Mouse (Mus musculus) hindbrain, embryonic 11.5 days (tissue): ENCODE results near the gene Pax9. TPM values are rescaled to one million over a fixed set of nuclear protein-coding genes. Genes with fewer than 3 reads are reported as not detected.
A peak's percentile ranks its signal among the peaks of the same experiment; 100 is the strongest.

Source experiments
- ATAC-seq: fragments of 200-750 bp; cut with Nextera tagmentation; 2 replicates; pipeline ENCODE4 v1.8.0; 2017; ENCODE audit warnings: mild to moderate bottlenecking, moderate TSS enrichment, moderate library complexity; ENCODE audit not compliant: low FRiP score
- DNase-seq: peaks from one replicate; pipeline ENCODE4 v3.0.0-alpha.2; 2015; ENCODE audit warnings: low spot score
- H3K27ac ChIP-seq: fragments of 300-500 bp; sonication (generic); 2 replicates; pipeline ENCODE4 v1.5.1; 2014; ENCODE audit warnings: mild to moderate bottlenecking, low read depth, low read length
- H3K27me3 ChIP-seq: fragments of 300-500 bp; sonication (generic); 2 replicates; pipeline ENCODE4 v1.6.1; 2014; ENCODE audit warnings: mild to moderate bottlenecking, low read length, moderate library complexity, mixed read lengths; ENCODE audit not compliant: control insufficient read depth, insufficient read depth
- H3K36me3 ChIP-seq: fragments of 300-500 bp; sonication (generic); 2 replicates; pipeline ENCODE4 v1.6.1; 2014; ENCODE audit warnings: mild to moderate bottlenecking, low read length, moderate library complexity, mixed read lengths; ENCODE audit not compliant: control insufficient read depth, insufficient read depth
- H3K4me1 ChIP-seq: fragments of 300-500 bp; sonication (generic); replicated peaks from 2 replicates; pipeline ENCODE4 v1.6.1; 2014; ENCODE audit warnings: low read length, mixed read lengths; ENCODE audit not compliant: control insufficient read depth, insufficient read depth
- H3K4me2 ChIP-seq: fragments of 300-500 bp; sonication (generic); replicated peaks from 2 replicates; pipeline ENCODE4 v1.6.1; 2014; ENCODE audit warnings: mild to moderate bottlenecking, low read depth, low read length
- H3K4me3 ChIP-seq: fragments of 300-500 bp; sonication (generic); 2 replicates; pipeline ENCODE4 v1.5.1; 2014; ENCODE audit warnings: low read depth, low read length
- H3K9ac ChIP-seq: fragments of 300-500 bp; sonication (generic); 2 replicates; pipeline ENCODE4 v1.6.1; 2014; ENCODE audit warnings: low read depth, low read length
- H3K9me3 ChIP-seq: fragments of 300-500 bp; sonication (generic); 2 replicates; pipeline ENCODE4 v1.6.1; 2016; ENCODE audit warnings: low read length; ENCODE audit not compliant: control insufficient read depth
- WGBS: fragments of 180-500 bp; shearing (Covaris S2); extraction: QIAGEN DNeasy Blood & Tissue Kit; methylation state at CpG from one replicate; pipeline ENCODE4 v1.1.7; 2014; 5-methylcytosine and 5-hydroxymethylcytosine counted together
- polyA plus RNA-seq: library from polyadenylated mRNA; unstranded; fragments of >200 nt; fragmentation: Nextera tagmentation; extraction: Ambion mirVana; gene quantifications from 2 replicates; pipeline ENCODE4 v1.2.1, GENCODE M21; 2014

Gene Pax9
- polyA plus RNA-seq, result 1.4 and 2.5 TPM in 2 replicates

DNA sequence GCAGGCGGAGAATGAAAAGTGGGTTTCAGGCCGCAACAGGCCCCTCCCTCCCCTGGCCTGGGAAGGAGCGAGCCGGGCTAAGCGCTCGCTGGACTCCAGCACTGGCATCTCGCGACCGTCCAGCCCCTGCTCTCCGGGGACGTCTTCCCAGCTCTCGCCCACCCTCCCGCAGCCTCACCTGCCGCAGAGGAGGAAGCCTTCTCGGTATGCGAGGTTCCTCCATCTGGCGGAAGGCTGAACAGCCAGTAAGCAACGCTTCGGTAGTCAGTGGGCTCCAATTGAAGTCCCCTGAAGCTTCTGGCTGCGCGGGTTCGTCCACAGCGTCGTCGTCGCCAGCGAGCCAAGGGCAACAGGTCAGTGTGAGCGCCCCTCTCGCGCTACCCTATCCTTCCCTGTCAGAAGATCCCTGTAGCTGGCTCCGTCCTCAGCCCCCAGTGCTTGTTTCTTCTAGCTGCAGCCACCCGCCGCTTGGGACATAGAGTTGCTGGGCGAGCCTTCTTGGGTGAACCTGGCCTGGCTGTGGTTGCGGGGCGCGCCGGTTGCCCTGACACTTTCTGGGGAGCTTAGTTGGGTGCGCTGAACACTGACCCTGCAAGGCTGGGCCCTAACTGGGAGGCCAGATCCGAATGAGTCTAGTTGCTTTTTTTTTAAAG, at the start of gene Pax9:
Gene Pax9 (plus strand): TSS at position 341 of the 653 bp plus-strand sequence.
- no peak within 1 kb of the TSS for H3K4me3 ChIP-seq
- no peaks in the 10 kb centered on the region; the same call in 1 of the 2 replicates for H3K4me1 ChIP-seq
- WGBS, result under 1% methylated on average over 31 of the region's 40 CpGs
- no peak within 1 kb of the TSS for H3K27ac ChIP-seq
- H3K27me3 ChIP-seq, result peaks cover 96% of the 10 kb centered on the region
- DNase-seq (peak; percentile 62), ATAC-seq (no peak)
- no peaks in the 10 kb centered on the region for H3K9me3 ChIP-seq
- no peaks in the 10 kb centered on the region for H3K36me3 ChIP-seq
- no peak within 1 kb of the TSS for H3K9ac ChIP-seq
- H3K4me2 ChIP-seq, result 0 out of 2 replicates have a peak within 1 kb of the TSS, but pooled peaks have one; percentile 3

DNA sequence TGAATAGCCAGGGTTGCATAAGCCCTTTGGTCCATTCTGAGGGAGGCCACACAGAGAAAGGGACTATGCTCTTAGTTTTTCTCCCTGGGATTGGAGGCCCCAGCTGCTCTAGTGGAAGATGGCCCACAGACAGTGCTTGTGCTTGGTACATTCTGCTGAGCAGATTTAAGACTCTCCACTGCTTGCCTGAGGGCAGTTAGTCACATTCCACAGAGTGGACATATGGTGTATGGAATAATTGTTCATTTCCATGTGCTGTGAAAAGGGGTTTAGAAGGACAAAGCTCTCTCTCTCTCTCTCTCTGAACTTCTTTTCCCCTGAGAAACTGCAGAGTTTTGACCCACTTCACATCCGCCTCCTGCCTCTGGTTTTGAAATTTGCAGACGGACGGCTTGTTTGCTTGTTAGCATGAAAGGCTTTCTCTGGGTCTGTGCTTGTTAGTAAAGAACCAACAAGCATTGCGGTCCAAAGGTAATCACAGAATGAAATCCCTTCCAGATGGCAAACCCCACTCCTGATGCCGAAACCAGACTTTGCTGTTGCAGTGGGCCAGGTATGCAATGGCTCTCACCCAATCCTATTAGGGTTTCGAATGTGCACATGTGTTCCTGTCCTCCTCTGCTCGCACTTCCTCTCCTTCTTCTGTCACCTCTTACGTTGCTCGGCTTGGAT, 22.0 kb upstream of the Pax9 start:
- DNase-seq (no peak), ATAC-seq (no peak)
- no peak overlapping the region for H3K9ac ChIP-seq
- H3K4me3 ChIP-seq, result no peak overlapping the region
- no peaks in the 10 kb centered on the region for H3K36me3 ChIP-seq
- no peak overlapping the region for H3K4me2 ChIP-seq
- H3K27me3 ChIP-seq, result no peaks in the 10 kb centered on the region
- 76% methylated on average over 9 of the region's 9 CpGs for WGBS
- H3K4me1 ChIP-seq, result no peaks in the 10 kb centered on the region
- no peak overlapping the region for H3K27ac ChIP-seq
- H3K9me3 ChIP-seq, result no peaks in the 10 kb centered on the region

DNA sequence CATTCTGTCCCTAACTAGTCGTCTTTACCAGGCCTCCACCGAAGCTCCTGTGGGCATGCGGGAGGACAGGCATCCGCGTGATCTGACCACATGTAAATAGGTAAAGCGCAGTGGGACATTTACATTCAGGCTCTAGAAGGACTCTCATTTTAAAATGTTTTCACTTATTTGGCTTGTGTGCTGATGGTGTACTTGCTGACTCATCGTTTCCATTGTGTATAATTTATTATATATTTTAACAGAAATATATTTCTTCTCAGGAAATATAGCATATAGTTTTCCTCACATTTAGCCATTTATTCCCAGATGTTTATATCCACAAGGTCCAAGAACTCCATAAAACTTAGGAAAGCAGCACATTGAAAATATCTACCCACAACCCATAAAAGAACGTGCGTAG, 20.8 kb upstream of the Pax9 start:
- Histone ChIP-seq H3K36me3 (no peaks in the 10 kb centered on the region), H3K27ac (no peak overlapping the region), H3K4me2 (no peak overlapping the region), H3K9ac (no peak overlapping the region), H3K4me1 (no peaks in the 10 kb centered on the region), H3K27me3 (no peaks in the 10 kb centered on the region), H3K9me3 (no peaks in the 10 kb centered on the region), H3K4me3 (no peak overlapping the region)
- DNase-seq, result no peak
- 97% methylated on average over 9 of the region's 9 CpGs for WGBS
- no peak for ATAC-seq

DNA sequence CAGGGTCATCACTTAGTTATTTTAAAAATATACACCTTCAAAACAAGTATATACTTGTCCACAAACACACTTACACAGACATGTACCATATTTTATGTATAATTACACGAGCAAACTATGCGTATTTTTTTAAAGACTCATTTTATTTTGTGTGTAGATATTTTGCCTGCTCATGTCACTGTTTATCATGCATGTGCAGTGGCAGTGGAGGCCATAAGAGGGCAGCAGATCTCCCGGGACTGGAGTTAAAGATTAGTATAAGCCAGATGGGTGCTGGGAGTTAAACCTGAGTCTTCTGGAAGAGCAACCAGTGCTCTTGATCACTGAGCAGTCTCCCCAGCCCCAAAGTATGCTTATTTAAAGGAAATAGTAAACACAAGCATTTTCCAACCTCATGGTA, 16.8 kb upstream of the Pax9 start:
- peak; percentile 36 for DNase-seq
- no peak overlapping the region for H3K4me3 ChIP-seq
- no peaks in the 10 kb centered on the region for H3K36me3 ChIP-seq
- WGBS, result 34% methylated on average over 3 of the region's 3 CpGs
- H3K27me3 ChIP-seq, result peaks cover 3% of the 10 kb centered on the region
- ATAC-seq, result no peak
- no peaks in the 10 kb centered on the region for H3K4me1 ChIP-seq
- no peak overlapping the region for H3K27ac ChIP-seq
- H3K9ac ChIP-seq, result no peak overlapping the region
- no peaks in the 10 kb centered on the region for H3K9me3 ChIP-seq
- H3K4me2 ChIP-seq, result no peak overlapping the region

DNA sequence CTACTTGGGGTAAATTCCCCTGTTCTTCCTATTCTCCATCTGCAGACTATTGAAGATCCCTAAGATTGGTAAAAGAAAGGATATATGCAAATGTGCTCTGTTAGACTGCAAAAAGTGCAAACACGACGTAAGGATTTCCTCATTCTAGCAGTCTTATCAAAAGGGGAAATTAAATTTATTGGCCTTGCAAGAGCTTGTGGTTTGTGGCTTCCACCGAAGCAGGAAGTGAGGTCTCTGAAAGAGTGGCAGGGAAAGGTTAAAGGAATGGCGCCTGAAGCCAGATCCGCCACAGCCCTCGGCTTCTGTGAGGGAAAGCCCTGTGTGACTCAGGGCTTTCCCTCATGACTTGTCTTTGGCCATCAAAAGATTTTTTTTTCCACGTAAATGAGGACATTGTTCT, 13.9 kb upstream of the Pax9 start:
- no peak for ATAC-seq
- Histone ChIP-seq H3K27ac (no peak overlapping the region), H3K9ac (no peak overlapping the region), H3K36me3 (no peaks in the 10 kb centered on the region), H3K4me3 (no peak overlapping the region), H3K4me2 (no peak overlapping the region), H3K27me3 (peaks cover 29% of the 10 kb centered on the region), H3K9me3 (no peaks in the 10 kb centered on the region), H3K4me1 (peaks cover 3% of the 10 kb centered on the region; the same call in 1 of the 2 replicates)
- DNase-seq, result no peak
- WGBS, result 80% methylated on average over 7 of the region's 7 CpGs

DNA sequence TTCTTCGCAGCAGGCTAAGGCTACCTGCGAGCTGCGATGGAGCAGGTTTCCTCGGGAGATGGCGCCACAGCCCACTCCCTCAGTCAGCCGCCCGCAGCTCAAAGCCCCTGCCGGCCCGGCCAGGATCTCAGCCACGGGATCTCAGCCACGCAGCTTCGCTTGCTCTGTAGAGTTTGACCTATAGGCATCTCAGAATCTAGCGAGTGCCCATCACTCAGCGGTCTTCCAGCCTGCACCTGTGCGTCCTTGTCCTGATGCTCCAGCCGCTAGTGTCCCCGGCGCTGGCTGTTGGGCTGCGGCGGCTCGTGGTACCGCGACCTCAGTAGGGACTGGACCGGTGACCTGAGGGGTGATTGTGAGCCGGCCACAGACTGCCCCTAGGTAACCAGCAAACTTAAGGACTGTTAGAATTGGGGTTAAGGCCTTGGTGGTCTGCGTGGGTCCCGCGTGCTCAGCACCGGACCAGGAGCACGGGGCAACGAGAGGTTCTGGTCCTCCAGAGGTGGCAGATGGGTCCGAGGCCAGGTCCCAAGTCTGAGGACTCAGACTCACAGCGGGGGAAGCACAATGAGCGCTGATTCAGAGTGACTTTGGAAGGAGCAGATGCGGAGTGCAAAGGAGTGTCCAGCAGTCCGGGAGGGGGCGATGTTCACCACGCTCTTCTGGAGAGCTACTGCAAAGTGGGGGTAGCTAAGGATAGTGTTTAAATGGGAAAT, 10.3 kb upstream of the Pax9 start:
- DNase-seq, result peak; percentile 73
- H3K9me3 ChIP-seq, result no peaks in the 10 kb centered on the region
- WGBS, result under 1% methylated on average over 38 of the region's 38 CpGs

DNA sequence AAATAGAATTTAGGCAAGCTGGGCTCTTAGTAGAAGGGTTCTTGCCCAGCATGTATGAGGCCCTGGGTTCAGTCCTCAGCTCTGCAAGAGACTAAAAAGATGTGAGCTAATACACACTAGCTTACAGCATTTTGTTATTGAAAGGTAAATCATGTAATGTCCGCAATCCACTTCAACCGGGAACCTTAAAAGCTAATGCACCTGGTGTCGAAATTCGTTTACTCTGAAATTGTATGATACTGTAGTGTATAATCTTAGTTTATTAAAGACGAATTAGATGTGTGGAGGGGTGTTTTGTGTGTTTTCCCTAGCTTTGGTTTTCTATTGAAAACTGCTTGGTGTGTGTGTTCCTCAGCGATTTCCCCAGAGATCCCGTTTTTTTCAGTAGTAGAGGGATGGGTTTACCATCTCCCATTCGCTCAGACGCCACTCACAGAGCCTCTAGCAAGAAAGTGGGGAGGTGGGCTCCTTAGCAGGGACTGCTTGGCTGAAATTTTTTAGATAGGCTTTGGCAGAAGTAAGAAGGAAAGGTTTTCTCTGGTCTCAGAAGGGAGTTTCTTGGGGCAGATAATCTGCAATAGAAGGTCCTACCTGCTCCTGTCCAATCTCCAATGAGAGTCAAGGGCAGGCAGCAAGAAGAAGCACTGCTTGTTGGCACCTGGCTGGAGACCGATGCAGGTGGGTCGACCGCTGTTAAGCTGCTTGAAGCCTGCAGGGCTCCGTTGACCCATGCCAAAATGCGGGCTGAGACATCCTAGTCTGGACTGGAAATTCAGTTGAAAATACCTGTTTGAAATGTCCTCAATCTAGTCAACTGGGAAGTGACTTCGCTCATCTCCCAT, 3.7 kb upstream of the Pax9 start:
- peak; percentile 52 for DNase-seq
- Histone ChIP-seq H3K27me3 (peaks cover 93% of the 10 kb centered on the region), H3K9ac (no peak overlapping the region), H3K4me3 (no peak overlapping the region), H3K4me1 (no peaks in the 10 kb centered on the region), H3K36me3 (no peaks in the 10 kb centered on the region), H3K9me3 (no peaks in the 10 kb centered on the region), H3K27ac (no peak overlapping the region), H3K4me2 (no peak overlapping the region)
- no peak for ATAC-seq
- 5% methylated on average over 15 of the region's 15 CpGs for WGBS

More for the DNA sequence above, 10.3 kb upstream of the Pax9 start:
- ATAC-seq, result peak; percentile 73
- Histone ChIP-seq H3K4me1 (peaks cover 3% of the 10 kb centered on the region; the same call in 1 of the 2 replicates), H3K27ac (no peak overlapping the region), H3K4me2 (peak overlapping the region; percentile 72), H3K27me3 (peaks cover 62% of the 10 kb centered on the region), H3K9ac (no peak overlapping the region; the same call in 1 of the 2 replicates), H3K4me3 (peak overlapping the region; percentile 36), H3K36me3 (no peaks in the 10 kb centered on the region)

DNA sequence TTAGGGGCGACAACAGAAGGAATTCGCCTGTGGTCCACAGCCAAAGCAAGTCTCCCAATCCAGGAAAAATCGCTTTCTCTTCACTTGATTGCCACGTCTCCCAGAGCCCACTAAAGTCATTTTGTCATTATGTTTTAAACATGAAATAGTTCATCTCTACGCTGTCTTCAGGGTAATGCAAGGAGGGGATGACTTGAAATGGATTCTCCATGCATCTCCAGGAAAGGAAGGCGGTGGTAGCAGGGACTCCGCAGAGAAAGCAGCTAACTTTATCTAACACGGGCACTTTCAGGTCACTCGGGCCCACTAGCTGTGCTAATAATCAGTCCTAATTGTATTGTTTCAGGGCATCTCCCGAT, 3.1 kb upstream of the Pax9 start:
- ATAC-seq, result no peak
- H3K9me3 ChIP-seq, result no peaks in the 10 kb centered on the region
- no peak overlapping the region for H3K9ac ChIP-seq
- peaks cover 93% of the 10 kb centered on the region for H3K27me3 ChIP-seq
- no peaks in the 10 kb centered on the region for H3K4me1 ChIP-seq
- H3K4me3 ChIP-seq, result no peak overlapping the region
- no peak overlapping the region for H3K4me2 ChIP-seq
- 3% methylated on average over 10 of the region's 10 CpGs for WGBS
- H3K36me3 ChIP-seq, result no peaks in the 10 kb centered on the region
- DNase-seq, result no peak
- no peak overlapping the region for H3K27ac ChIP-seq
